Mouse (Mus musculus) spleen, adult 2 months (tissue): Measurements from ENCODE around the gene Cit.

Experiments used
- CTCF ChIP-seq: fragments of 200-500 bp; IDR thresholded peaks from 2 replicates; pipeline ENCODE4 v1.5.1; 2011; ENCODE audit warnings: mild to moderate bottlenecking, inconsistent platforms; ENCODE audit not compliant: insufficient read depth, insufficient read length, insufficient replicate concordance; ENCODE audit errors: extremely low read depth
- POLR2A ChIP-seq: fragments of 200-500 bp; IDR thresholded peaks from 2 replicates; pipeline ENCODE4 v1.6.1; 2011; ENCODE audit warnings: low read depth, low read length, inconsistent platforms

DNA sequence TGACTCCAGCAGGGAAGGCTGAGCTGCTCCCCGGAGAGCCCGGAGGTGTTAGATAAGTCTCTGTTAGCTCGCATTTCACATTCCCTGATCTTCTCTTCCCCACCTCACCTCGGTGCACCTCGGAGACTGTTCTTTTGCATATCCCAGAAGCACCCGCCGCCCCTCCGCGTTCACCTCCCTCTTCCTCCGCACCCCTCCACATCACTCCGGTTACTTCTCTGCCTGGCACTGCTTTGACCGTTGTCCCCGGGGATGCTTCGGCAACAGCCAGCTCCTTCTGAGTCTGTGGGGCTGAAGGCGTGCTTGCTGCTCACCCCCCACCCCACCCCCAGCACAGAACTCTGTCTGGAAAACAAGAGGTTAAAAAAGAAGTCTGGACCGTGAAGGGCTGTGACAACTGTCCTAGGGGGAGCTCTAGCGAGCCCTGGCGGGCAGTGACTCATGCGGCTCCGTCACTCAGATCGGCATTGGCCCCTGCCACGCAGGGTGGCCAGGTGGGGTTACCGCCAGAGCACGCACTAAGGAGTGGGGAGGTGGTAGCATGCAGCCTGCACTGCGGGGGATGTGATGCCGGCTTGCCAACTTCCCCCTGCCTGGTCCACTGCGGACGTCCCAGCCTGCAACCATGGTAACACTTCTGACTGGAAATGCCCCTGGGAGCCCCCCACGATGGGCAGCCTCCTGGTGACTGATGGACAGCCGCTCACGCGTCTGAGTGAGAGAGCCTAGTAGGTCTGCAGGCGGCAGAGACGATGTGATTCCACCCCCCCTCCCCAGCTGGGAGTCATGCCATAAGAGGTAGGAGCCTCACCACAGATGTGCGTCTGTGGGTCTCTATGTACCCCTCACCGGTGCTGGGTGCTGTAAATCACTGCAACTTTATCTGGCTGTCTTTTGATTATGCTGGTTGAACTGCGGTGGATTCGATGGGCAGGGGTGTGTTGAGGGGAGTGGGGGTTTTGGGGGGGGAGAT is 62.2 kb downstream of the Cit start:
- TF ChIP-seq CTCF, result no peak
- TF ChIP-seq POLR2A, result no peak
